Mouse (Mus musculus): ENCODE measurements at regions not wholly inside any gene's neighbourhood (a gene's known extent, or its start where the extent isn't known, plus 50 kb on each side); places are given as distances from the start of the nearest gene placed in this dataset.
"Not testable (repeated sequence)": the region's sequence is repeated elsewhere in the genome, so short reads cannot be mapped to it uniquely, and the experiment has no call there.

GRCm38 (mm10) chr7:64101679-64102078 lies 52.0 kb upstream of the Trpm1 start:
- Histone ChIP-seq H3K9me3 (ENCODE audit: low read length) (no peaks in the 10 kb centered on the region), H3K4me3 (ENCODE audit: low read depth, low read length) (no peak overlapping the region), H3K4me1 (ENCODE audit: insufficient read depth) (no peaks in the 10 kb centered on the region), H3K36me3 (replicated peaks; ENCODE audit: insufficient read depth, low read length) (no peaks in the 10 kb centered on the region), H3K27me3 (ENCODE audit: insufficient read depth, low read length) (no peaks in the 10 kb centered on the region), H3K27ac (ENCODE audit: low read depth) (no peak overlapping the region), H3K9ac (replicated peaks) (no peak overlapping the region), H3K4me2 (ENCODE audit: low read depth, low read length) (no peak overlapping the region)
- 70% methylated on average over 1 of the region's 1 CpGs for WGBS (ENCODE audit: insufficient replicate concordance)
- no peak for ATAC-seq
- DNase-seq = peak; percentile 2
- no peak for TF ChIP-seq CTCF (IDR thresholded peaks at IDR 0.05; ENCODE audit: low read depth)
- no peak for TF ChIP-seq EP300 (IDR thresholded peaks at IDR 0.05; ENCODE audit: low read depth)

- no peaks in the 10 kb centered on the region for H3K36me3 ChIP-seq (replicated peaks; ENCODE audit: insufficient read depth, low read length)
- no peak overlapping the region for H3K4me3 ChIP-seq (ENCODE audit: low read depth, low read length)
- TF ChIP-seq EP300 (IDR thresholded peaks at IDR 0.05; ENCODE audit: low read depth) (no peak), CTCF (IDR thresholded peaks at IDR 0.05; ENCODE audit: low read depth) (no peak)
- ATAC-seq = no peak
- H3K4me1 ChIP-seq (ENCODE audit: insufficient read depth) = no peaks in the 10 kb centered on the region
- H3K9ac ChIP-seq (replicated peaks) = no peak overlapping the region
- no peak overlapping the region for H3K27ac ChIP-seq (ENCODE audit: low read depth)
- 86% methylated on average over 3 of the region's 3 CpGs for WGBS (ENCODE audit: insufficient replicate concordance)
- H3K27me3 ChIP-seq (ENCODE audit: insufficient read depth, low read length) = no peaks in the 10 kb centered on the region
- peak; percentile 3 for DNase-seq
- H3K9me3 ChIP-seq (ENCODE audit: low read length) = no peaks in the 10 kb centered on the region
- H3K4me2 ChIP-seq (ENCODE audit: low read depth, low read length) = no peak overlapping the region
Measured at GRCm38 (mm10) chr7:64099606-64100005, 54.0 kb upstream of the Trpm1 start.

- Histone ChIP-seq H3K4me2 (ENCODE audit: low read depth, low read length) (no peak overlapping the region), H3K36me3 (replicated peaks; ENCODE audit: insufficient read depth, low read length) (no peaks in the 10 kb centered on the region), H3K4me1 (ENCODE audit: insufficient read depth) (no peaks in the 10 kb centered on the region), H3K9me3 (ENCODE audit: low read length) (no peaks in the 10 kb centered on the region), H3K4me3 (ENCODE audit: low read depth, low read length) (no peak overlapping the region), H3K27me3 (ENCODE audit: insufficient read depth, low read length) (no peaks in the 10 kb centered on the region), H3K9ac (replicated peaks) (no peak overlapping the region), H3K27ac (ENCODE audit: low read depth) (no peak overlapping the region)
- no peak for ATAC-seq
- DNase-seq = no peak
- 53% methylated on average over 1 of the region's 1 CpGs for WGBS (ENCODE audit: insufficient replicate concordance)
- TF ChIP-seq CTCF (IDR thresholded peaks at IDR 0.05; ENCODE audit: low read depth) = no peak
- no peak for TF ChIP-seq EP300 (IDR thresholded peaks at IDR 0.05; ENCODE audit: low read depth)
Measured at GRCm38 (mm10) chr7:64090067-64090466, 63.6 kb upstream of the Trpm1 start.

GRCm38 (mm10) chr7:64089034-64089433 lies 64.6 kb upstream of the Trpm1 start:
- DNase-seq (no peak), ATAC-seq (no peak)
- Histone ChIP-seq H3K4me2 (ENCODE audit: low read depth, low read length) (no peak overlapping the region), H3K36me3 (replicated peaks; ENCODE audit: insufficient read depth, low read length) (no peaks in the 10 kb centered on the region), H3K9me3 (ENCODE audit: low read length) (no peaks in the 10 kb centered on the region), H3K27me3 (ENCODE audit: insufficient read depth, low read length) (no peaks in the 10 kb centered on the region), H3K9ac (replicated peaks) (no peak overlapping the region), H3K4me1 (ENCODE audit: insufficient read depth) (no peaks in the 10 kb centered on the region), H3K27ac (ENCODE audit: low read depth) (no peak overlapping the region), H3K4me3 (ENCODE audit: low read depth, low read length) (no peak overlapping the region)
- TF ChIP-seq CTCF (IDR thresholded peaks at IDR 0.05; ENCODE audit: low read depth) (no peak), EP300 (IDR thresholded peaks at IDR 0.05; ENCODE audit: low read depth) (no peak)
- 74% methylated on average over 5 of the region's 5 CpGs for whole genome bisulfite sequencing (ENCODE audit: insufficient replicate concordance)

GRCm38 (mm10) chr7:64083978-64084377 lies 69.7 kb upstream of the Trpm1 start:
- DNase-seq; H3K9me3 ChIP-seq (ENCODE audit: low read length); H3K4me1 ChIP-seq (ENCODE audit: insufficient read depth); H3K27ac ChIP-seq (ENCODE audit: low read depth); H3K36me3 ChIP-seq (replicated peaks; ENCODE audit: insufficient read depth, low read length); H3K4me2 ChIP-seq (ENCODE audit: low read depth, low read length); ATAC-seq; H3K27me3 ChIP-seq (ENCODE audit: insufficient read depth, low read length); H3K4me3 ChIP-seq (ENCODE audit: low read depth, low read length); H3K9ac ChIP-seq (replicated peaks): not testable (repeated sequence)
- WGBS (ENCODE audit: insufficient replicate concordance) = 56% methylated on average over 1 of the region's 1 CpGs

- Histone ChIP-seq H3K4me3 (ENCODE audit: low read depth, low read length) (no peak overlapping the region), H3K9ac (replicated peaks) (no peak overlapping the region), H3K27ac (ENCODE audit: low read depth) (no peak overlapping the region), H3K9me3 (ENCODE audit: low read length) (no peaks in the 10 kb centered on the region), H3K4me2 (ENCODE audit: low read depth, low read length) (no peak overlapping the region), H3K4me1 (ENCODE audit: insufficient read depth) (no peaks in the 10 kb centered on the region), H3K27me3 (ENCODE audit: insufficient read depth, low read length) (no peaks in the 10 kb centered on the region), H3K36me3 (replicated peaks; ENCODE audit: insufficient read depth, low read length) (no peaks in the 10 kb centered on the region)
- WGBS (ENCODE audit: insufficient replicate concordance) = 70% methylated on average over 5 of the region's 5 CpGs
- no peak for ATAC-seq
- DNase-seq = peak; percentile 12
- TF ChIP-seq EP300 (IDR thresholded peaks at IDR 0.05; ENCODE audit: low read depth) (no peak), CTCF (IDR thresholded peaks at IDR 0.05; ENCODE audit: low read depth) (no peak)
Measured at GRCm38 (mm10) chr7:64082651-64083050, 71.0 kb upstream of the Trpm1 start.

- DNase-seq = no peak
- 79% methylated on average over 3 of the region's 3 CpGs for WGBS (ENCODE audit: insufficient replicate concordance)
Measured at GRCm38 (mm10) chr7:64082201-64082600, 71.4 kb upstream of the Trpm1 start.

More at GRCm38 (mm10) chr7:64082201-64082600, 71.4 kb upstream of the Trpm1 start:
- no peaks in the 10 kb centered on the region for H3K36me3 ChIP-seq (replicated peaks; ENCODE audit: insufficient read depth, low read length)
- no peak for TF ChIP-seq EP300 (IDR thresholded peaks at IDR 0.05; ENCODE audit: low read depth)
- TF ChIP-seq CTCF (IDR thresholded peaks at IDR 0.05; ENCODE audit: low read depth) = no peak
- no peak for ATAC-seq
- no peaks in the 10 kb centered on the region for H3K27me3 ChIP-seq (ENCODE audit: insufficient read depth, low read length)
- H3K4me2 ChIP-seq (ENCODE audit: low read depth, low read length) = no peak overlapping the region
- no peaks in the 10 kb centered on the region for H3K4me1 ChIP-seq (ENCODE audit: insufficient read depth)
- H3K27ac ChIP-seq (ENCODE audit: low read depth) = no peak overlapping the region
- no peak overlapping the region for H3K4me3 ChIP-seq (ENCODE audit: low read depth, low read length)
- H3K9me3 ChIP-seq (ENCODE audit: low read length) = no peaks in the 10 kb centered on the region
- no peak overlapping the region for H3K9ac ChIP-seq (replicated peaks)

All from liver, postnatal 0 days (tissue).